7 mouse cellular contexts compared by ENCODE assay signal in the genomic region with DNA sequence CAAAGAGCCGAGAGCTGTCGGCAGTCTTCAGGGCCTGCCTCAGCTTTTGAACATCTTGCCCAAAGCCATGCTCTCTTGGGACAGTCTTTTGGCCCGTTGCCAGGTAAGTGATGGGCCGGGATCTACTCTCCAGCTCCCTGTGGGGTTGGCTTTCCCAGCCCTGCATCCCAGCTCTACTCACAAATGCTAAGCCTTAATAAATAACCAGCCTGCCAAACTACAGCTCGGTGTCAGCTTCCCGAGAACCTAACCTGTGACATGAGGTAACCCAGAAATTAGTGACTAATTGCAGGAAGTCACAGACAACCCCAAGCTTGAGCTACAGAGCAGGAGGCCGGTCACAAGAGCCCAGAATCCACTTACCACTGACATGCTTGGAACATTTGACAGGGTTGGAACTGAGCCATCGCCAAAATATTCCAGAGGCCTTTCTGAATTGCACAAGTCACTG.
A peak's percentile ranks its signal among the peaks of the same experiment; 100 is the strongest.
DNase-seq lines count a peak whose midpoint lies in the region.

No protein-coding gene starts in this region.

- no peak overlapping the region for H3K27ac ChIP-seq in midbrain, embryonic 10.5 days (replicated peaks)

- no peaks in the 10 kb centered on the region for H3K9me3 ChIP-seq in midbrain, embryonic 10.5 days (replicated peaks)

- H3K4me3 ChIP-seq in midbrain, embryonic 10.5 days: no peak overlapping the region

- DNase-seq in testis, postnatal 10 days (ENCODE audit: low spot score): peak; percentile 38
- no peak for DNase-seq in testis, postnatal 14 days (ENCODE audit: low spot score)
- peak; percentile 37 for DNase-seq in cerebellum, adult 9-11 months
- peak; percentile 54 to 56 for DNase-seq in heart, postnatal 36 days
- DNase-seq in lung, postnatal 14 days: peak; percentile 70
- no peak for DNase-seq in midbrain, embryonic 10.5 days (ENCODE audit: low spot score)
- DNase-seq in spleen, postnatal 4 days (ENCODE audit: low spot score in 2 of 2): no peak

- no peaks in the 10 kb centered on the region for H3K4me1 ChIP-seq in midbrain, embryonic 10.5 days

- no peaks in the 10 kb centered on the region for H3K36me3 ChIP-seq in midbrain, embryonic 10.5 days

- intact Hi-C loops in heart, postnatal 36 days (cut with DNase I): no loop called here

- 81% methylated on average over 8 of the region's 8 CpGs for WGBS in midbrain, embryonic 10.5 days

- H3K27me3 ChIP-seq in midbrain, embryonic 10.5 days (ENCODE audit: low read depth, poor library complexity, severe bottlenecking): 0 out of 2 replicates have a peak, but pooled peaks cover 22% of the 10 kb centered on the region

Comparison
In these comparisons a context has a peak if more than half of its experiments do, and no peak if none do; other contexts are left out.
1. DNase-seq: peak in testis, postnatal 10 days (single experiment), cerebellum, adult 9-11 months (single experiment), heart, postnatal 36 days (2 of 2) and lung, postnatal 14 days (single experiment); none in testis, postnatal 14 days (single experiment), midbrain, embryonic 10.5 days (single experiment) and spleen, postnatal 4 days (0 of 2).